Mouse (Mus musculus) ovary, postnatal 14 days (tissue): Measurements from ENCODE around the gene Raver2.

Experiments
- DNase-seq: peaks from one replicate; pipeline ENCODE4 v3.0.0; 2022; ENCODE audit warnings: low spot score

Gene Raver2

DNA sequence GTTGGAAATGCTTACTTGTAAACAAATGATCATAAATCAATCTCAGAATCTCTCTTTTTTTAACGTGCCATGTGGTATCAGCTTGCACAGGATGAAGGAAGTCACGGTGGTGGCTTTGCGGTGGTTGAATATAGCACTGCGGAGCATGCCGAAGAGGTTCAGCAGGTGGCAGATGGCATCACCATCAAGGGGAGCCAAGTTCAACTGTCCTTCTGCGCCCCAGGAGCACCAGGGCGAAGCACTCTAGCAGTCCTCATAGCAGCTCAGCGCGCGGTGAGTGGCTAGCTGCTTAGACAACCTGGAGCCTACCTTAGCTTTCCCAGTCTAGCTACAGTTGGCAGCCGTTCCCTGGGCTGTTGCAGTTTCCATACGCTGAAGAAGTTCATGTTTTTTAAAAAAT is 38.3 kb downstream of the Raver2 start:
- DNase-seq = no peak

DNA sequence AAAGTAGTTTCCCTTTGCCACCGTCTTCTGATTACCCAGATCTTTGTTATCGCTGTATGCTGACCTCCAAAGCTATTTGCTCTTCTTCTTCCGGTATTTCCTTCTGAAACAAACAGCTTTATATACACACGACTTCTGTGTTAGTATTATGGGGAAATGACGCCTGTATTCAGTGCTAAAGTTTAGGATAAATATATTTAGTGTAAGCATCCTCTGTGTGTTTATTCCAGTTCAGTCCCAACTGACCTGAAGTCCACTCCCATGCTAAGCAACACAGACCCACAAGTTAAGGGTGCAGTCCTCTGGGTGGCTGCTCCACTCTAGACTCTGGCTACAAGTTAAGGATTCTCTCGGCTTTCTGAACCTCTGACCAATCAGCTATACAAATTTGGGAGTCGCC is 52.2 kb downstream of the Raver2 start:
- no peak for DNase-seq

DNA sequence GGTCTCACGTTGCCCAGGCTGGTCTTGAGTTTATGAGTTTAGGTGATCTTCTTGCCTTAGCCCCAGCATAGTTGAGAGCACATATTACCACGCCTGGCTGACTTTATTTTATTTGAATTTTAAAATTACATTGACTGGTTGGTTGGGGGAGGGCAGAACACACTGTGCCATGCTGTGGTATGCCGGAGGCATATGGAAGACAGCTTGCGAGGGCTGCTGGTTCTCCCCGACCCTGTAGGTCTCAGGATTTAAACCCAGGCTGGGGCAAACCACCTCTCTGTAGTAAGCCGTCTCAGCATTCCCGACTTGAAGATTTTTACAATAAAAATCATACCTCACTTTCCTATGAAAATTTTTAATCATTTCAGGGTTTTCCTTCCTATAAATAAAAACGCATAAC is 66.2 kb downstream of the Raver2 start:
- no peak for DNase-seq

DNA sequence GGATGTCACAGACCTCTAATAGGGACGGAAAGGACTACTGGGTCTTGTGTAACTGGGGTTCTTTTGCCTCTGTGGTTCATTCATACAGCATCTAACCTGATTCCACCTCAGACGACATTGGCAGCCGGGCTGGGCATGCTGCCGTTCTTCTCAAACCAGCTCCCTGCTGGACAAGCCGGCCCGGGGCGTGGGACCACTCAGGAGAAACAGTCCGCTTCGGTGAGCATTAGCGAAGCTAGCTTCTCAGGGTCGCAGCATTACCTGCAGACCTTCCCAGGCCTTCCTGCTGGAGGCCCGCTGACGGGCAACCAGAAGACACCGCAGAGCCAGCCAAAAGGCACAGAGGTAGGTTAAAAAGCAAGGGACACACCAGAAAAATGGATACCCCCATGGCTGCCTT is 67.1 kb downstream of the Raver2 start:
- no peak for DNase-seq

DNA sequence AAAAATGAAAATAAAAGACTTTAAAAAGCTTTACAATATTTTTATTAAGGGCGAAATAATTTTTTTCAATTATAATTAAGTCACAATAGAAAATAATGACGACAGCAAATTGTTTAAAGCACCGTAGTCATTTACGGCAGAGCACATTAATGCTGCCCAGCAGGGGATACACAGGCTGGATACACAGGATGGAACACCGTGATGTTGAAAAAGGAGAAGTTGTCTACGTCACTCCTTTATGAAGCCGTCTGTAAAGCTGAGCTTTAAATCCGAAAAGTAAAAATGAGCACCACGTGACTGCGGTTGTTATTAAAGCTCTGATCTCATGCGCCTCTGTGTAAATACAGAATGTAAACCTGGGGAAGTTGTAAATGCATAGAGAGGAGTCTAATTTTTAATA is 69.2 kb downstream of the Raver2 start:
- DNase-seq = no peak

GRCm38 (mm10) chr4:101141768-101142167 is 73.0 kb downstream of the Raver2 start:
- DNase-seq = no peak

DNA sequence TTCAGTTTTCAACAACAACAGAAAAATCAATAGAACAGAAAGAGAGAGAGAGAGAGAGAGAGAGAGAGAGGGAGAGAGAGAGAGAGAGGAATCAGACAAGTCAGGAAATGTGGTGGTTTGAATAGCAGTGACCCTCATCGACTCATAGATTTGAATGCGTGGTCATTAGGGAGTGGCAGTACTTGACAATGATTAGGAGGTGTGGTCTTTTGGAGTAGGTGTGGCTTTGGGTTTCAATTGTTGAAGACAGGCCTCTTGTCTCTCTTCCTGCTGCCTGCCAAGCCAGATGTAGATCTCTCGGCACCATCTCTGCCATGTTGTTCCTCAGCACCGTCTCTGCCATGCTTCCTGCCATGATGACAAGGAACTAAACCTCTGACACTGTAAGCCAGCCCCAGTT is 75.1 kb downstream of the Raver2 start:
- DNase-seq = no peak

DNA sequence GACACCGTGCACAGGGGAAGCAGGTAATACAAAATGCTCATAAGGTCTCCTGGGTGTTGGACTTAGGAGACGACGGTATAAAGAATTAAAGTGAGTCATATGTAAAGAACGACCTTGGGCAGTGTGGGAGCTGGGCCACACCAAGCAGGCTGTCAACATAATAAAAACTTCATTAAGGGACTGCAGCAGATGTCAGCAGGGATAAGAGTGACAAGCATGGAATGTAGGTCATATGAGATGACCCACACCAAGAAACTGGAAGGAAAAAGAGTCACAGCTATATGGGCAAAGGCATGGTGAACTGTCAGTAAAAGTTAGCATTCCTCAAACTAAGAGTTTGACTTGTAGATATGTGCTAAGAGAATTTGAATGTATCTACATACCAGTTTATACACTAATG is 75.6 kb downstream of the Raver2 start:
- DNase-seq = no peak

DNA sequence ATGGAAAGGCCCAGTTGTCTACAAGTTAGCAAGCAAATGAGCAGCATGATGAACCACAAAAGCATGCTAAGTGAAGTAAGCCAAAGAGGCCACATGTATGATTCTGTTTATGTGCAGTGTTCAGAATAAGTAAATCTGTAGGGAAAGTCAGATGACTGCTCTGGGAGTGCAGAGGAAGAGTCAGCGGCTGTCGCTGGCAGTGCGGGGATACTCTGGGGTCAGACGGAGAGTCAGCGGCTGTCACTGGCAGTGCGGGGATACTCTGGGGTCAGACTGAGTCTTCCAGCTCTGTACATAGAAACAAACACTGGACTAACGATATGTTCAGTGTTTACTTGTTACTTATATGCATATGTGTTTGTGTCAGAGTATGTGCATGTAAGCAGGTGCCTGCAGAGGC is 76.0 kb downstream of the Raver2 start:
- no peak for DNase-seq

DNA sequence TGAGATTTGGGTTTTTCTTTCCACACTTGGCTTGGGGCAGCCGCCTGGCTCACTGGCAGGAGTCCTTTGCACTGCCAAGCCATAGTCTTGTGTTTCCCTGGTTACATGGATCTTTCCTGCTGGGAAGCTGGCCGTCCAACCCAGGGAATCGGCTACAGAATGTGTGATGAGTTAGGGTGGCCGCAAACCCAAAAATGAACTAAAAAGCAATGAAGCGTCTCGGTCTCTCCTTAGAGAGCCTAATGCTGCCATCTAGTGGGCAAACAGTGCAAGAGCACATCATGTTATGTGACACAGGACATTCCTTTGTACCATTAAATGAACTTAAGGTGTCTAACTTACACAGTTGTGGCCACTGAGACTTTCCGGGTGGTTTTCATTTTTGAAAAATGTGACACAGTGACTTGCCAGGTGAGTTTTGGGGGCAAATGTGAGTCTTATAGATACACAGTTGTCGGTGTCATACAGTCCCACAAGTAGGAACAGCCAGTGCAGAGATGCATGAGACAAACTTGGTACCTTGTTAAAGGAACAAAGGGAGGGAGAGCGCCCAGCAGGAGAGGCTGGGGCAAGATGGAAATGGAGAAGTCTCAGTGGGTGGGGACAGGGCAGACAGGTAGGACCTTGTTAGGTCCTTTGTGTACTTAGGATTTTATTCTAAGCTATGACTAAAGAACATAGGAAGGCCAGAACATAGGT is 77.4 kb downstream of the Raver2 start:
- DNase-seq = peak; percentile 67

GRCm38 (mm10) chr4:101146891-101147655 is 78.3 kb downstream of the Raver2 start:
- no peak for DNase-seq

DNA sequence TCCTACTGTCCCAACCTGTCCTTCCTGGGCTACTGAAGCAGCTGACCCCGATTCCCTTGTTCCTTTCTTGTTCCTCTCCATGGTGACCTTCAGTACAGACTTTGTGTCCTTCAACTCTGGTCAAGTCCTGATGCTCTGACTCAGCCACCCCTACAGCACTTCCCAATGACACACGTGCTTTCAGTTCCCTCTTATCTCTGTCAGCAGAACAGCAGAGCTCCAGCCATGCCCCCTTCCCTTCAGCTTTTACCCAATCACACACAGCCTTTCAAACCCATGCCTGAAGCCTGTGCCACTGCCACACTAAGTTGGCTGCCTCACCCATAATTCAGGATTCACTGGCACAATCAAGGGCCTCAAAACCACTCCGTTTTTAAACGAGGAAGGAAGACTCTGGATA is 86.8 kb downstream of the Raver2 start:
- no peak for DNase-seq

DNA sequence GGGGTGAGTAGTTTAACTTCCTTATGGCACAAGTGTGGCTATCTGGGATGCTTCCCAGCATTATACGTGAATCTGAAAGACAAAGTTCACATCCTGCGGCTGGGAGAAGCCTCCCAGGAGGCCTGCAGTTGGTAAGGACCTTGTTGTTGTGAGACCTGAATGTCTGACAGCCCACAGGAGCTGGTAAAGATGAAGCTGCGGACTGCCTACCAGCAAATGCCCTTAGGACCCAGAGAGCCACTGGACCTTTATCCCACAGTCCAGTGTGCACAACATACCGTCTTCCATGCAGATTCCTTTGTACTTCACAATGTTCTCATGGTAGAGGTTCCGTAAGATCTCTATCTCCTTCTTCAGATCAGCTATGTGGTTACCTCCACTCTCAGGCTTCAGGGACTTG is 88.7 kb downstream of the Raver2 start:
- DNase-seq = no peak

GRCm38 (mm10) chr4:101158282-101158681 is 89.5 kb downstream of the Raver2 start:
- no peak for DNase-seq

- no peak for DNase-seq
Measured at GRCm38 (mm10) chr4:101159191-101159764, 90.5 kb downstream of the Raver2 start.

DNA sequence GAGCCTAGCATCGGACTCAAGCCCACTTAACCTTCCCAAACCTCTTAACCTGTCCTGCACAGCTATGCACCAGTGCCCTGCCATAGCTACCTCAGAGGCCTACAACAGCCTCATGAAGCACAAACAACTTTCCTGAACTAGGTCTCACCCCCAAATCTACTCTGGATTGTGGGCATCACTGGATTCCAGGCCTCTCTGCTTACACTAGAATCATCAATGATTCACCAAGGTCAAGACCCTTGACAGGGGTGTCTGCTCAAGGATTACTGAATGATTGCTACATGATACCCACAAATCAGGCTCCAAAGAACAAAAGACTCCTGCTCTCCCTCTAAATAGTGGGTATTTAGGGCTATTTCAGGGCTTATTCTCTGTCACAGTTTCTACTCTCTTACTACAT is 92.0 kb downstream of the Raver2 start:
- no peak for DNase-seq

GRCm38 (mm10) chr4:101164189-101164588 is 95.4 kb downstream of the Raver2 start:
- DNase-seq = no peak

DNA sequence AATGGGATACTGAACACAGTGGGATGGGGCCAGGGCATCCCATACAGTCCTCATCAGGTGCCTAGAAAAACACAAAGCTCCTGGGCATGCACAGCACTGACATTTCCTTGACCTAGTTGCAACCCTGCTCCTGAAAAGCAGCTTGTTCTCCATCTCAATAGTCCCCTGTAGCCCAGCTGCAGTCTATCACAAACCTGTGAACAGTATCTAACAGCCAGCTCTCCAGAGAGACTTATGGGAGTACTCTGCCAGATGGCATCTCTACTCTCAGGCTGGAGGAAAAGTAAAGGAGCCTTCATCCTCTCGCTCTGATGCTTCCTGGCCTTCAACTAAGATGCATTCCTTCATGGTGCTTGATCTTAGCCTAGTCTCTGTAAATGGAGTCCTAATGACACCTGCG is 95.9 kb downstream of the Raver2 start:
- DNase-seq = no peak

DNA sequence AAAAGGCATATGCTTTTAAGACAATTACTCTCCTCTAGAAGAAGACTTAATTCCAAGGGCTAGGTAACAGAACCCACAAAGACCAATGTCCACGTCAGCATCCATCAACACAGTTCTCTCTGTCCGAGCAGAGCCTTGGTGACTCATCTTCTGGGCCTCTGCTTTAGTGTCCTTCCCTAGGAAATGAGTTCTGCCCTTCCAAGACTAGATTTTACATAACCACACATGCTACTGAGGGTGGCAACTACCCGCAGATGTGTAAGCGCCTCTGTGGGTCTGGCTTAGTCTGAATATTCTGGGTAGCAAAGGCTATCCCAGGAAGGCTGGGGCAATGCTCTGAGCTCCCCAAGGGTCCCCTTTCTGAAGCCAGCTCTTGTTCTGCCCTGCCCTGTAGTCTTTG is 97.0 kb downstream of the Raver2 start:
- DNase-seq = no peak

GRCm38 (mm10) chr4:101167777-101168176 is 99.0 kb downstream of the Raver2 start:
- no peak for DNase-seq

GRCm38 (mm10) chr4:101168189-101168778 is 99.5 kb downstream of the Raver2 start:
- no peak for DNase-seq

DNA sequence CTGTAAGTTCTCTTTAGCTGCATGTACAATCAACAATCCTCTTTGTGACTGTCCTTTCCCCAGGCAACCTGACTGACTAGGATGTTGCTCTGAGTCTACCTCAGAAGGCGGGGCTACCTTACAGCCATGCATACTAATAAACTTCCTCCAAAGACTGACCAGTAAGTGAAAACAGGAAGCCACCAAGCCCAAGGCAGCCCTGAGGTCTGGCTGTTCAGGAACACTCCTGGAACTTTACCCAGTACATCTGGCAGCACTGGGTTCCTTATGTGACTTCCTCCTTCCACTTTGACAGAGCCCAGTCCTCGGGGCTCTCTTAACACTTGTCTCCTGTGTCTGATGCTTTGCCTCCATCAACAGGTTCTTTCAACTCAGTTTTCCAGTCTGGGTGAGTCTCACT is 104.0 kb downstream of the Raver2 start:
- no peak for DNase-seq
